Mouse (Mus musculus) common myeloid progenitor, adult 5-6 weeks (primary cell): ENCODE results near the gene Tubb3. TPM values are rescaled to one million over a fixed set of nuclear protein-coding genes. Genes with fewer than 3 reads are reported as not detected.

Source experiments
- total RNA-seq: library from RNA; stranded (forward); fragments of 200-1000, 187-1606 nt; gene quantifications from 2 replicates; pipeline ENCODE4 v1.2.3, GENCODE M21; 2017

Tubb3 gene
- total RNA-seq, 1 experiment from 2014 or later: 0.87 TPM

Other genes starting within 250 kb of the Tubb3 start
- gene Dpep1, start 225.2 kb upstream of the Tubb3 start, total RNA-seq: not detected in 2 replicates
- 23.5 and 26.8 TPM in 2 replicates for gene Chmp1a, start 198.7 kb upstream of the Tubb3 start, total RNA-seq
- 0.59 and 3.6 TPM in 2 replicates for gene Spata33, start 198.6 kb upstream of the Tubb3 start, total RNA-seq
- 15.7 and 21.1 TPM in 2 replicates for gene Cdk10, start 186.6 kb upstream of the Tubb3 start, total RNA-seq
- gene Spata2l, start 175.2 kb upstream of the Tubb3 start, total RNA-seq: 1.8 and 3.8 TPM in 2 replicates
- gene Zfp276, start 157.2 kb upstream of the Tubb3 start, total RNA-seq: 8.2 and 9.1 TPM in 2 replicates
- gene Vps9d1, start 157.1 kb upstream of the Tubb3 start, total RNA-seq: 6.3 and 14.2 TPM in 2 replicates
- 23.1 and 43.3 TPM in 2 replicates for gene Fanca, start 92.8 kb upstream of the Tubb3 start, total RNA-seq
- 2.9 TPM in 2 replicates for gene Spire2, start 78.7 kb upstream of the Tubb3 start, total RNA-seq
- 105 and 176 TPM in 2 replicates for gene Tcf25, start 37.7 kb upstream of the Tubb3 start, total RNA-seq
- gene Mc1r, start 4.3 kb upstream of the Tubb3 start, total RNA-seq: not detected in 2 replicates
- 41.3 and 43.9 TPM in 2 replicates for gene Def8, start 12.1 kb downstream of the Tubb3 start, total RNA-seq
- gene Afg3l1, start 66.5 kb downstream of the Tubb3 start, total RNA-seq: 20.2 and 22.6 TPM in 2 replicates
- gene Dbndd1, start 104.0 kb downstream of the Tubb3 start, total RNA-seq: not detected in 2 replicates
- 10.3 and 16.7 TPM in 2 replicates for gene Gas8, start 107.4 kb downstream of the Tubb3 start, total RNA-seq
- gene Rhou, start 242.5 kb downstream of the Tubb3 start, total RNA-seq: 0.55 and 0.78 TPM in 2 replicates